26 mouse cellular contexts compared by ENCODE assay signal in the genomic region with DNA sequence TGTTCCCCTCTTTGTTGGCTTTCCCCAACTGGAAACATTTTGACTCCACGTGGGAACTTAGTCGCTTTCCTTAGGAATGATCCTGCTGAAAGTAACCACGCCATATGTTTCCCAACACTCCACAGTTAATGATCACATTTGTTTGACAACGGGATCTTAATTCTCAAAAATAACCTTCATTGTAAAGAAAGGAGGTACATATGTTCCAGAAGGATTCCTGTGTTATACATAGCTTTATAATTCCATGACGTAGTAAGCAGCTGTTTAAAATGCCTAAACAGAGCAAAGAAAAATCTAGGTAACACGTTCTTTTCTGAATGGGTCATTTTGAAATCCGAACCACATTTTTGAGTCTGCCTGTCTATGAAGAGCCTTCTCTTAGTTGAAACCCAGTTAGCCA. TPM values are rescaled to one million over a fixed set of nuclear protein-coding genes. Genes with fewer than 3 reads are reported as not detected.
"Had no signal": no experiment of that assay in that cellular context is flagged by ENCODE, and none has a peak within 500 bp of the region (broad histone marks: within the 10 kb centered on the region; RNA-seq: fewer than 3 reads in every experiment).

No protein-coding gene starts in this region.

- H3K36me3 ChIP-seq: heart, embryonic 10.5 days; heart, embryonic 12.5 days; hindbrain, embryonic 10.5 days; hindbrain, embryonic 12.5 days; intestine, embryonic 15.5 days; limb, embryonic 10.5 days; limb, embryonic 12.5 days had no signal

- H3K9ac ChIP-seq: heart, embryonic 12.5 days; hindbrain, embryonic 12.5 days; hindbrain, embryonic 14.5 days; intestine, embryonic 15.5 days; limb, embryonic 12.5 days had no signal

- DNase-seq: gastrocnemius, adult 2 months; gastrocnemius, postnatal 10 days; gastrocnemius, postnatal 25 days; heart, adult 18-20 months; heart, postnatal 10 days; heart, postnatal 4 days; kidney, adult 18-20 months; kidney, adult 8-10 months; kidney, postnatal 10 days; kidney, postnatal 25 days; kidney, postnatal 4 days; liver had no signal

- H3K9me3 ChIP-seq: heart, embryonic 10.5 days; heart, embryonic 12.5 days; hindbrain, embryonic 10.5 days; hindbrain, embryonic 12.5 days; intestine, embryonic 15.5 days; limb, embryonic 10.5 days; limb, embryonic 12.5 days had no signal

- H3K4me2 ChIP-seq: heart, embryonic 12.5 days; hindbrain, embryonic 12.5 days; hindbrain, embryonic 14.5 days; intestine, embryonic 15.5 days; limb, embryonic 12.5 days had no signal

- H3K4me1 ChIP-seq: heart, embryonic 12.5 days; hindbrain, embryonic 12.5 days; intestine, embryonic 15.5 days; limb, embryonic 10.5 days had no signal

- H3K27ac ChIP-seq: gastrocnemius, adult 2 months; heart, embryonic 10.5 days; hindbrain, embryonic 10.5 days; hindbrain, embryonic 12.5 days; hindbrain, embryonic 14.5 days; intestine, embryonic 15.5 days; layer of hippocampus, adult 2 months; left cerebral cortex, adult 2 months; limb, embryonic 10.5 days had no signal

- H3K4me3 ChIP-seq: gastrocnemius, adult 2 months; heart, embryonic 10.5 days; heart, embryonic 12.5 days; hindbrain, embryonic 10.5 days; hindbrain, embryonic 12.5 days; intestine, embryonic 15.5 days; layer of hippocampus, adult 2 months; left cerebral cortex, adult 2 months; limb, embryonic 10.5 days; limb, embryonic 12.5 days had no signal

- H3K27me3 ChIP-seq: heart, embryonic 12.5 days; hindbrain, embryonic 12.5 days; intestine, embryonic 15.5 days; limb, embryonic 12.5 days had no signal

- ATAC-seq: hindbrain, embryonic 16.5 days; inflammation-experienced regulatory T-cells, adult 6 months; intestine, embryonic 15.5 days; intestine, postnatal 0 days had no signal

RNA-seq across cellular contexts. Expression of gene Atg4a-ps, which starts 12.7 kb away (rescaled TPM):
- polyA plus RNA-seq: heart, embryonic 12.5 days; heart, embryonic 14.5 days; hindbrain, embryonic 12.5 days; intestine, embryonic 15.5 days; limb, embryonic 10.5 days had no signal

RNA-seq across cellular contexts. Expression of gene Syt6, which starts 58.1 kb away (rescaled TPM):
- polyA plus RNA-seq: inflammation-experienced regulatory T-cells, adult 6 months had no signal
